ENCODE assay signal across 21 mouse cellular contexts in the genomic region with DNA sequence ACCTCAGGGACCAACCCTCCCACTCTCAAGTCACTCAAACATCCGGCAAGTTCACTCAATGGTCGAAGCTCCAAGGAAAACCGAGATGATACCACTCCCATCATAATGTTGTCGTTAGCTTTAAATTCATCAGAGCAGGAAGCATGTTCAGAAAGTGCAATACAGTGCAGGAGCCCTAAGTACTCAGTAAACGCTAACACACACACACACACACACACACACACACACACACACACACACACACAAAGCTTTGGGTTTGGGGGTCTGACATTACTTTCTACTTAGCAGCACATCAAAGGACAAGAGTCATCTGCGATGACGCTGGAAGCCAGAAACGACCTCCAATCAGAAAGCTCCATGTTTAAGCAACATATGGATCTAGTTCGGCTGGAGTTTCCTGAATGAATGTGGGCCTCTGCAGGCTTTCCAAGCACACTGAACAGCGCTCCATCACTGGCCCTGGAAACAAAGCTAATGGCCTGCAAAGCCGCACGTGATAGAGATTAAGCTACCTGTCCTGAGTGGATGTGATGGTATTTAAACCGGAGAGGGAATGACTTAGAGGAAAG.
DNase-seq lines count a peak whose midpoint lies in the region; ATAC-seq and TF ChIP-seq lines count a peak whose summit lies in the region.
"Had no signal": no experiment of that assay in that cellular context is flagged by ENCODE, and none has a peak within 500 bp of the region (broad histone marks: within the 10 kb centered on the region; RNA-seq: fewer than 3 reads in every experiment).

No protein-coding gene starts in this region.

- no peak overlapping the region for H3K4me3 ChIP-seq in hindbrain, embryonic 11.5 days (ENCODE audit: low read depth, low read length)
- H3K4me3 ChIP-seq in hindbrain, embryonic 16.5 days (ENCODE audit: low read length): no peak overlapping the region
- H3K4me3 ChIP-seq in embryonic facial prominence, embryonic 11.5 days (ENCODE audit: low read depth, low read length): no peak overlapping the region
- peak overlapping the region; percentile 20; the same call in 1 of the 2 replicates for H3K4me3 ChIP-seq in limb, embryonic 10.5 days
- no peak overlapping the region for H3K4me3 ChIP-seq in neural tube, embryonic 11.5 days (ENCODE audit: low read depth, low read length)
- no peak overlapping the region for H3K4me3 ChIP-seq in forebrain, postnatal 0 days (ENCODE audit: low read depth, low read length)
- H3K4me3 ChIP-seq: hindbrain, embryonic 15.5 days had no signal

- WGBS in hindbrain, embryonic 11.5 days: 68% methylated on average over 13 of the region's 13 CpGs
- WGBS in hindbrain, embryonic 16.5 days: 81% methylated on average over 13 of the region's 13 CpGs
- 26% methylated on average over 13 of the region's 13 CpGs for WGBS in embryonic facial prominence, embryonic 11.5 days
- WGBS in limb, embryonic 10.5 days: 30% methylated on average over 13 of the region's 13 CpGs
- whole genome bisulfite sequencing in neural tube, embryonic 11.5 days: 64% methylated on average over 13 of the region's 13 CpGs
- WGBS in forebrain, postnatal 0 days: 73% methylated on average over 13 of the region's 13 CpGs

- no peaks in the 10 kb centered on the region for H3K4me1 ChIP-seq in hindbrain, embryonic 11.5 days (replicated peaks; ENCODE audit: control insufficient read depth, insufficient read depth, low read length)
- no peaks in the 10 kb centered on the region for H3K4me1 ChIP-seq in hindbrain, embryonic 16.5 days (ENCODE audit: control insufficient read depth, insufficient read depth, low read depth, low read length)
- no peaks in the 10 kb centered on the region for H3K4me1 ChIP-seq in embryonic facial prominence, embryonic 11.5 days (ENCODE audit: control insufficient read depth, insufficient read depth, low read length)
- H3K4me1 ChIP-seq in limb, embryonic 10.5 days: peaks cover 31% of the 10 kb centered on the region
- H3K4me1 ChIP-seq in neural tube, embryonic 11.5 days (ENCODE audit: control insufficient read depth, insufficient read depth, low read length): peaks cover 2% of the 10 kb centered on the region; the same call in 1 of the 2 replicates
- no peaks in the 10 kb centered on the region for H3K4me1 ChIP-seq in forebrain, postnatal 0 days (ENCODE audit: insufficient read depth)
- H3K4me1 ChIP-seq: hindbrain, embryonic 15.5 days had no signal

- no peaks in the 10 kb centered on the region for H3K36me3 ChIP-seq in hindbrain, embryonic 11.5 days (ENCODE audit: control insufficient read depth, insufficient read depth, low read length)
- H3K36me3 ChIP-seq in hindbrain, embryonic 16.5 days (ENCODE audit: control insufficient read depth, insufficient read depth, low read length): no peaks in the 10 kb centered on the region
- H3K36me3 ChIP-seq in embryonic facial prominence, embryonic 11.5 days (replicated peaks; ENCODE audit: control insufficient read depth, insufficient read depth, low read depth, low read length): no peaks in the 10 kb centered on the region
- H3K36me3 ChIP-seq in limb, embryonic 10.5 days: no peaks in the 10 kb centered on the region
- no peaks in the 10 kb centered on the region for H3K36me3 ChIP-seq in neural tube, embryonic 11.5 days (ENCODE audit: control insufficient read depth, insufficient read depth, low read length)
- H3K36me3 ChIP-seq in forebrain, postnatal 0 days (ENCODE audit: insufficient read depth): no peaks in the 10 kb centered on the region
- H3K36me3 ChIP-seq: G1E; hindbrain, embryonic 15.5 days had no signal

- DNase-seq in hindbrain, embryonic 11.5 days (ENCODE audit: low spot score): peak; percentile 22
- DNase-seq in embryonic facial prominence, embryonic 11.5 days (ENCODE audit: low spot score): peak; percentile 91
- DNase-seq in limb, embryonic 10.5 days (ENCODE audit: low spot score): peak; percentile 69
- peak; percentile 29 for DNase-seq in neural tube, embryonic 11.5 days (ENCODE audit: low spot score)
- no peak for DNase-seq in forebrain, postnatal 0 days
- DNase-seq in frontal cortex, postnatal 36 days (ENCODE audit: low spot score in 2 of 2): no peak
- DNase-seq in gastrocnemius, postnatal 25 days: no peak
- DNase-seq: adrenal gland, postnatal 25 days; cerebellum, adult 11 months; cerebellum, postnatal 10 days; heart, postnatal 10 days; lung, adult 18-20 months; lung, postnatal 14 days; thymus, postnatal 4 days had no signal

- no peak for TF ChIP-seq CTCF in forebrain, postnatal 0 days (IDR thresholded peaks at IDR 0.05; ENCODE audit: low read depth)

- no peaks in the 10 kb centered on the region for H3K27me3 ChIP-seq in hindbrain, embryonic 11.5 days (ENCODE audit: control insufficient read depth, insufficient read depth, low read length)
- no peaks in the 10 kb centered on the region for H3K27me3 ChIP-seq in hindbrain, embryonic 16.5 days (replicated peaks; ENCODE audit: control insufficient read depth, insufficient read depth, low read length)
- H3K27me3 ChIP-seq in embryonic facial prominence, embryonic 11.5 days (ENCODE audit: control insufficient read depth, insufficient read depth, low read length): no peaks in the 10 kb centered on the region
- no peaks in the 10 kb centered on the region for H3K27me3 ChIP-seq in limb, embryonic 10.5 days (ENCODE audit: low read depth, poor library complexity, severe bottlenecking)
- H3K27me3 ChIP-seq in neural tube, embryonic 11.5 days (ENCODE audit: control insufficient read depth, insufficient read depth, low read length): no peaks in the 10 kb centered on the region
- no peaks in the 10 kb centered on the region for H3K27me3 ChIP-seq in forebrain, postnatal 0 days (ENCODE audit: insufficient read depth, low read length)
- H3K27me3 ChIP-seq: hindbrain, embryonic 15.5 days had no signal

- H3K9ac ChIP-seq in hindbrain, embryonic 11.5 days (ENCODE audit: low read depth, low read length): no peak overlapping the region
- H3K9ac ChIP-seq in hindbrain, embryonic 16.5 days (ENCODE audit: low read depth, low read length): no peak overlapping the region
- no peak overlapping the region for H3K9ac ChIP-seq in embryonic facial prominence, embryonic 11.5 days (replicated peaks; ENCODE audit: low read length)
- H3K9ac ChIP-seq in neural tube, embryonic 11.5 days (ENCODE audit: low read length): no peak overlapping the region
- H3K9ac ChIP-seq in forebrain, postnatal 0 days: no peak overlapping the region
- H3K9ac ChIP-seq: hindbrain, embryonic 15.5 days had no signal

- H3K27ac ChIP-seq in hindbrain, embryonic 11.5 days (ENCODE audit: low read depth, low read length): no peak overlapping the region
- H3K27ac ChIP-seq in hindbrain, embryonic 16.5 days (ENCODE audit: low read depth, low read length): no peak overlapping the region
- peak overlapping the region; percentile 84 for H3K27ac ChIP-seq in embryonic facial prominence, embryonic 11.5 days (replicated peaks; ENCODE audit: low read depth, low read length)
- H3K27ac ChIP-seq in limb, embryonic 10.5 days: peak overlapping the region; percentile 82
- no peak overlapping the region for H3K27ac ChIP-seq in neural tube, embryonic 11.5 days (ENCODE audit: low read depth, low read length)
- no peak overlapping the region for H3K27ac ChIP-seq in forebrain, postnatal 0 days (ENCODE audit: low read depth, low read length)
- H3K27ac ChIP-seq: hindbrain, embryonic 15.5 days had no signal

- H3K4me2 ChIP-seq in hindbrain, embryonic 11.5 days (replicated peaks; ENCODE audit: low read depth, low read length): no peak overlapping the region
- no peak overlapping the region for H3K4me2 ChIP-seq in hindbrain, embryonic 16.5 days (ENCODE audit: low read length)
- H3K4me2 ChIP-seq in embryonic facial prominence, embryonic 11.5 days (ENCODE audit: low read depth, low read length): no peak overlapping the region
- H3K4me2 ChIP-seq in neural tube, embryonic 11.5 days (ENCODE audit: low read depth): no peak overlapping the region
- H3K4me2 ChIP-seq in forebrain, postnatal 0 days (ENCODE audit: low read depth): no peak overlapping the region
- H3K4me2 ChIP-seq: heart, embryonic 11.5 days; hindbrain, embryonic 15.5 days; liver, embryonic 11.5 days had no signal

- no peak for ATAC-seq in hindbrain, embryonic 11.5 days (ENCODE audit: low FRiP score)
- no peak for ATAC-seq in hindbrain, embryonic 16.5 days
- peak; percentile 90 for ATAC-seq in embryonic facial prominence, embryonic 11.5 days (replicated peaks; ENCODE audit: insufficient number of reproducible peaks, low FRiP score, low TSS enrichment, low read depth)
- no peak for ATAC-seq in neural tube, embryonic 11.5 days (ENCODE audit: insufficient read depth, low FRiP score, low TSS enrichment)
- no peak for ATAC-seq in forebrain, postnatal 0 days
- ATAC-seq: forebrain, embryonic 14.5 days; intestine, postnatal 0 days had no signal

- no peaks in the 10 kb centered on the region for H3K9me3 ChIP-seq in hindbrain, embryonic 11.5 days (ENCODE audit: control insufficient read depth, low read length)
- H3K9me3 ChIP-seq in hindbrain, embryonic 16.5 days (ENCODE audit: control insufficient read depth, low read length): no peaks in the 10 kb centered on the region
- no peaks in the 10 kb centered on the region for H3K9me3 ChIP-seq in embryonic facial prominence, embryonic 11.5 days (replicated peaks; ENCODE audit: control insufficient read depth, low read length)
- H3K9me3 ChIP-seq in limb, embryonic 10.5 days (replicated peaks): no peaks in the 10 kb centered on the region
- H3K9me3 ChIP-seq in neural tube, embryonic 11.5 days (ENCODE audit: control insufficient read depth, low read length): no peaks in the 10 kb centered on the region
- H3K9me3 ChIP-seq in forebrain, postnatal 0 days (ENCODE audit: low read length): no peaks in the 10 kb centered on the region
- H3K9me3 ChIP-seq: hindbrain, embryonic 15.5 days had no signal

Comparison
In these comparisons a context has a peak if more than half of its experiments do, and no peak if none do; other contexts are left out.
1. DNase-seq: peak in hindbrain, embryonic 11.5 days (single experiment), embryonic facial prominence, embryonic 11.5 days (single experiment), limb, embryonic 10.5 days (single experiment) and neural tube, embryonic 11.5 days (single experiment); none in forebrain, postnatal 0 days (single experiment), frontal cortex, postnatal 36 days (0 of 2) and gastrocnemius, postnatal 25 days (single experiment).
2. H3K27ac ChIP-seq: peak in embryonic facial prominence, embryonic 11.5 days (single experiment) and limb, embryonic 10.5 days (single experiment); none in hindbrain, embryonic 11.5 days (single experiment), hindbrain, embryonic 16.5 days (single experiment), neural tube, embryonic 11.5 days (single experiment) and forebrain, postnatal 0 days (single experiment).